Mouse (Mus musculus): Measurements from ENCODE around the gene Megf11.

GRCm38 (mm10) chr9:64371305-64371819 lies 14.1 kb upstream of the Megf11 start:
- TF ChIP-seq CTCF (IDR thresholded peaks at IDR 0.05 in 2 of 3, conservative IDR thresholded peaks at IDR 0.05 in 1 of 3; ENCODE audit: control insufficient read depth in 1 of 3, insufficient read depth in 1 of 3, low read depth in 2 of 3, low read length in 3 of 3, poor library complexity in 1 of 3, severe bottlenecking in 1 of 3): no peak
- TF ChIP-seq GATA1 (IDR thresholded peaks at IDR 0.05; ENCODE audit: low read depth, low read length): no peak
- TF ChIP-seq MAX (IDR thresholded peaks at IDR 0.05; ENCODE audit: low read length): no peak
